Mouse (Mus musculus): Measurements from ENCODE around the gene 2010111I01Rik. TPM values are rescaled to one million over a fixed set of nuclear protein-coding genes. Genes with fewer than 3 reads are reported as not detected.

The 2010111I01Rik gene
- total RNA-seq, 2 experiments from 2014 or later, result 127 to 139 TPM

- DNase-seq (ENCODE audit: low spot score in 2 of 2), result no peak
Measured at GRCm38 (mm10) chr13:63253147-63253546, 288.5 kb downstream of the 2010111I01Rik start.

GRCm38 (mm10) chr13:63253886-63254636 is 289.4 kb downstream of the 2010111I01Rik start:
- DNase-seq (ENCODE audit: low spot score in 2 of 2), result no peak

- DNase-seq (ENCODE audit: low spot score in 2 of 2), result no peak
Measured at GRCm38 (mm10) chr13:63255519-63256011, 290.9 kb downstream of the 2010111I01Rik start.

GRCm38 (mm10) chr13:63256146-63256545 is 291.5 kb downstream of the 2010111I01Rik start:
- DNase-seq (ENCODE audit: low spot score in 2 of 2), result no peak

GRCm38 (mm10) chr13:63256807-63257206 is 292.1 kb downstream of the 2010111I01Rik start:
- DNase-seq (ENCODE audit: low spot score in 2 of 2), result no peak

- DNase-seq (ENCODE audit: low spot score in 2 of 2), result no peak
Measured at GRCm38 (mm10) chr13:63258167-63258582, 293.5 kb downstream of the 2010111I01Rik start.

GRCm38 (mm10) chr13:63258671-63259070 is 294.0 kb downstream of the 2010111I01Rik start:
- no peak for DNase-seq (ENCODE audit: low spot score in 2 of 2)

- no peak for DNase-seq (ENCODE audit: low spot score in 2 of 2)
Measured at GRCm38 (mm10) chr13:63260133-63260532, 295.4 kb downstream of the 2010111I01Rik start.

- DNase-seq (ENCODE audit: low spot score in 2 of 2), result no peak
Measured at GRCm38 (mm10) chr13:63260753-63261631, 296.3 kb downstream of the 2010111I01Rik start.

- no peak for DNase-seq (ENCODE audit: low spot score in 2 of 2)
Measured at GRCm38 (mm10) chr13:63261676-63262075, 297.0 kb downstream of the 2010111I01Rik start.

- no peak for DNase-seq (ENCODE audit: low spot score in 2 of 2)
Measured at GRCm38 (mm10) chr13:63262168-63262957, 297.7 kb downstream of the 2010111I01Rik start.

- DNase-seq (ENCODE audit: low spot score in 2 of 2), result no peak
Measured at GRCm38 (mm10) chr13:63268371-63268770, 303.7 kb downstream of the 2010111I01Rik start.

GRCm38 (mm10) chr13:63268776-63269175 is 304.1 kb downstream of the 2010111I01Rik start:
- no peak for DNase-seq (ENCODE audit: low spot score in 2 of 2)

GRCm38 (mm10) chr13:63270191-63270590 is 305.5 kb downstream of the 2010111I01Rik start:
- no peak for DNase-seq (ENCODE audit: low spot score in 2 of 2)

GRCm38 (mm10) chr13:63272017-63272601 is 307.4 kb downstream of the 2010111I01Rik start:
- no peak for DNase-seq (ENCODE audit: low spot score in 2 of 2)

- DNase-seq (ENCODE audit: low spot score in 2 of 2), result peak in 1 of 2 experiments; percentile 34
Measured at GRCm38 (mm10) chr13:63272602-63273229, 308.0 kb downstream of the 2010111I01Rik start.

- no peak for DNase-seq (ENCODE audit: low spot score in 2 of 2)
Measured at GRCm38 (mm10) chr13:63273859-63274258, 309.2 kb downstream of the 2010111I01Rik start.

GRCm38 (mm10) chr13:63274488-63275166 is 309.9 kb downstream of the 2010111I01Rik start:
- DNase-seq (ENCODE audit: low spot score in 2 of 2), result no peak

- DNase-seq (ENCODE audit: low spot score in 2 of 2), result no peak
Measured at GRCm38 (mm10) chr13:63276389-63276788, 311.7 kb downstream of the 2010111I01Rik start.

- DNase-seq (ENCODE audit: low spot score in 2 of 2), result no peak
Measured at GRCm38 (mm10) chr13:63277316-63277715, 312.6 kb downstream of the 2010111I01Rik start.
